Mouse (Mus musculus) 3134 (cell line): Measurements from ENCODE around the gene Dusp3.
"Not testable (repeated sequence)": the region's sequence is repeated elsewhere in the genome, so short reads cannot be mapped to it uniquely, and the experiment has no call there.

Experiments used
- DNase-seq: peaks from one replicate; pipeline ENCODE4 v3.0.0-alpha.2; 2011; ENCODE audit warnings: low spot score; ENCODE audit not compliant: insufficient read length; ENCODE audit errors: extremely low read depth

The Dusp3 gene

GRCm38 (mm10) chr11:102013201-102013600 lies 26.4 kb upstream of the Dusp3 start:
- DNase-seq, result no peak

GRCm38 (mm10) chr11:102011510-102011909 lies 24.7 kb upstream of the Dusp3 start:
- DNase-seq, result no peak

- DNase-seq, result no peak
Observed at GRCm38 (mm10) chr11:102010140-102010539, 23.3 kb upstream of the Dusp3 start.

- no peak for DNase-seq
Observed at GRCm38 (mm10) chr11:102008954-102009637, 22.3 kb upstream of the Dusp3 start.

GRCm38 (mm10) chr11:102008372-102008771 lies 21.6 kb upstream of the Dusp3 start:
- no peak for DNase-seq

GRCm38 (mm10) chr11:102006688-102007087 lies 19.9 kb upstream of the Dusp3 start:
- no peak for DNase-seq

GRCm38 (mm10) chr11:102006271-102006670 lies 19.5 kb upstream of the Dusp3 start:
- DNase-seq, result no peak

- no peak for DNase-seq
Observed at GRCm38 (mm10) chr11:102004251-102004650, 17.4 kb upstream of the Dusp3 start.

- DNase-seq, result no peak
Observed at GRCm38 (mm10) chr11:101999466-101999865, 12.7 kb upstream of the Dusp3 start.

GRCm38 (mm10) chr11:101998258-101998657 lies 11.4 kb upstream of the Dusp3 start:
- peak; percentile 49 for DNase-seq

- no peak for DNase-seq
Observed at GRCm38 (mm10) chr11:101995938-101996337, 9.1 kb upstream of the Dusp3 start.

- no peak for DNase-seq
Observed at GRCm38 (mm10) chr11:101994100-101994499, 7.3 kb upstream of the Dusp3 start.

- DNase-seq, result no peak
Observed at GRCm38 (mm10) chr11:101992411-101992810, 5.6 kb upstream of the Dusp3 start.

GRCm38 (mm10) chr11:101991813-101992212 lies 5.0 kb upstream of the Dusp3 start:
- DNase-seq, result no peak

GRCm38 (mm10) chr11:101990244-101990643 lies 3.4 kb upstream of the Dusp3 start:
- no peak for DNase-seq

- peak; percentile 64 for DNase-seq
Observed at GRCm38 (mm10) chr11:101985990-101986389, 823 bp downstream of the Dusp3 start.

GRCm38 (mm10) chr11:101985450-101985849 lies 1.4 kb downstream of the Dusp3 start:
- DNase-seq, result not testable (repeated sequence)

- DNase-seq, result peak; percentile 91
Observed at GRCm38 (mm10) chr11:101984054-101985025, 2.5 kb downstream of the Dusp3 start, which contains the start of gene Cfap97d1. Cfap97d1 (plus strand) TSS chr11:101984279.

GRCm38 (mm10) chr11:101983431-101983921 lies 3.3 kb downstream of the Dusp3 start:
- no peak for DNase-seq

- DNase-seq, result no peak
Observed at GRCm38 (mm10) chr11:101982981-101983411, 3.8 kb downstream of the Dusp3 start.

- DNase-seq, result no peak
Observed at GRCm38 (mm10) chr11:101981850-101982249, 5.0 kb downstream of the Dusp3 start.
